Mouse (Mus musculus): ENCODE measurements at regions not wholly inside any gene's neighbourhood (a gene's known extent, or its start where the extent isn't known, plus 50 kb on each side); places are given as distances from the start of the nearest gene placed in this dataset.

DNA sequence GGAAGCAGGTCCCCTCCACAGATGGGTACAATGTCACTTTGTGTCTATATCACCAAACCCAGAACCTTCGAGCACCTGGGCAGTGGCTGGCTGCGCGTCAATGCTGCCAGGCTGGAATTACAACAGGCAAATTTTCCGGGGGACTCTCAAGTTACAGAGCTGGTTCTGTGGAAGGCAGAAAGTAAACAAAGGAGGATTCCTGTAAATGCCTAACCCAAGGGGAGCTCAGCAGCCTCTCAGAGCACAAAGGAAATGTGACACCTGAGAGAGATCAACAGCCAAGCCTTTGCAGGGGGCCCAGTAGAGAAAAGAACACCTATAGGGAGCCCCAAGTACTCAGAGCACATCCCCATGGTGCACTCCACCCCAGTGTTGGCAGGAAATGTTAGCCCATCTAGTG lies 70.7 kb downstream of the Setd4 start:
- ATAC-seq (replicated peaks; ENCODE audit: low FRiP score, low TSS enrichment, low read depth) (peak; percentile 19; the same call in 1 of the 2 replicates), DNase-seq (ENCODE audit: low spot score) (no peak)
- H3K4me2 ChIP-seq (ENCODE audit: low read length) = no peak overlapping the region
- no peaks in the 10 kb centered on the region for H3K9me3 ChIP-seq (ENCODE audit: control insufficient read depth, low read length)
- H3K27me3 ChIP-seq (replicated peaks; ENCODE audit: control insufficient read depth, insufficient read depth, low read length) = no peaks in the 10 kb centered on the region
- no peaks in the 10 kb centered on the region for H3K36me3 ChIP-seq (ENCODE audit: control insufficient read depth, insufficient read depth, low read length)
- H3K27ac ChIP-seq (ENCODE audit: low read depth) = no peak overlapping the region
- 8% methylated on average over 4 of the region's 4 CpGs for WGBS
- H3K9ac ChIP-seq (ENCODE audit: low read length) = no peak overlapping the region
- H3K4me1 ChIP-seq (replicated peaks; ENCODE audit: control insufficient read depth, insufficient read depth, low read length) = peaks cover 4% of the 10 kb centered on the region; the same call in 1 of the 2 replicates
- H3K4me3 ChIP-seq (ENCODE audit: low read depth, low read length) = no peak overlapping the region

DNA sequence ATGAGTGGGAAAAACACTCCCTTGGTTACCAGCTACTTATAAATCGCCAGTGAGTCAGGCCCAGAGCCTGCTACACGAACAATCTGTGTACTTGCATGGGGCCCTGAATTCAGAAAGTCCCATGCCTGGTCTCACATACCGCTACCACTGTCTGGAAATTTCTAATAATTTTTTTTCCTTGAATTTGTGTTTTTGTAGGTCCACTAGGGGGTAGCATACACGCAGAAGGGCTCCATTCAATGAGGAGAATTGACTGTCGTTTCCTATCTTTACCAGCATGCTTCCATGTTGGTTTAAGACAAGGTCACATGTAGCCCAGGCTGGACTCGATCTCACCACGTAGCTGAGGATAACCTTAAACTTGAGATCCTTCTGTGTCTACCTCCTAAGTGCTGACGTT lies 71.9 kb downstream of the Setd4 start:
- WGBS = 80% methylated on average over 8 of the region's 8 CpGs
- Histone ChIP-seq H3K4me1 (replicated peaks; ENCODE audit: control insufficient read depth, insufficient read depth, low read length) (peaks cover 4% of the 10 kb centered on the region; the same call in 1 of the 2 replicates), H3K9ac (ENCODE audit: low read length) (no peak overlapping the region), H3K4me3 (ENCODE audit: low read depth, low read length) (no peak overlapping the region), H3K36me3 (ENCODE audit: control insufficient read depth, insufficient read depth, low read length) (no peaks in the 10 kb centered on the region), H3K9me3 (ENCODE audit: control insufficient read depth, low read length) (no peaks in the 10 kb centered on the region), H3K4me2 (ENCODE audit: low read length) (no peak overlapping the region), H3K27me3 (replicated peaks; ENCODE audit: control insufficient read depth, insufficient read depth, low read length) (no peaks in the 10 kb centered on the region), H3K27ac (ENCODE audit: low read depth) (no peak overlapping the region)
- no peak for DNase-seq (ENCODE audit: low spot score)
- no peak for ATAC-seq (replicated peaks; ENCODE audit: low FRiP score, low TSS enrichment, low read depth)

DNA sequence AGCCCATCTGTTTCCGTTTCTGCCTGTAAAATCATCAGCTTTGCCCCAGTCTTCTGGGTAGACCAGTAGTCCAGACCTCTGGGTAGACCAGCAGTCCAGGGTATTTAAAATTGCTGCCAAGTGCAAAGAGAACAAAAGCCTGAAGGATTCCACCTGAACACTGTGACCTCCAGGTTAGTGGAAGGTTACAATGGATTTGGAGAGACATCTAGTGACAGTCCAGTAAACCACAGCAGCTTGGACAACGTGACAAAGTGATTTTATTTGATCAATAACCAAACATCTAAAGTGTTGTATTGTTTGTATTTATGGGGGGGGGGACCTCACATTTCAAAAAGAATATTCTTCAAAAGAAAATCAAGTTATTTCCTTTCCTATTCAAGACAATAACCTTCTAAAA lies 81.4 kb downstream of the Setd4 start:
- H3K4me3 ChIP-seq (ENCODE audit: low read depth, low read length) = no peak overlapping the region
- H3K4me1 ChIP-seq (replicated peaks; ENCODE audit: control insufficient read depth, insufficient read depth, low read length) = no peaks in the 10 kb centered on the region
- ATAC-seq (replicated peaks; ENCODE audit: low FRiP score, low TSS enrichment, low read depth) (no peak), DNase-seq (ENCODE audit: low spot score) (no peak)
- WGBS = 78% methylated on average over 2 of the region's 2 CpGs
- H3K4me2 ChIP-seq (ENCODE audit: low read length) = no peak overlapping the region
- no peaks in the 10 kb centered on the region for H3K36me3 ChIP-seq (ENCODE audit: control insufficient read depth, insufficient read depth, low read length)
- H3K9ac ChIP-seq (ENCODE audit: low read length) = no peak overlapping the region
- H3K27ac ChIP-seq (ENCODE audit: low read depth) = no peak overlapping the region
- no peaks in the 10 kb centered on the region for H3K9me3 ChIP-seq (ENCODE audit: control insufficient read depth, low read length)
- H3K27me3 ChIP-seq (replicated peaks; ENCODE audit: control insufficient read depth, insufficient read depth, low read length) = no peaks in the 10 kb centered on the region

DNA sequence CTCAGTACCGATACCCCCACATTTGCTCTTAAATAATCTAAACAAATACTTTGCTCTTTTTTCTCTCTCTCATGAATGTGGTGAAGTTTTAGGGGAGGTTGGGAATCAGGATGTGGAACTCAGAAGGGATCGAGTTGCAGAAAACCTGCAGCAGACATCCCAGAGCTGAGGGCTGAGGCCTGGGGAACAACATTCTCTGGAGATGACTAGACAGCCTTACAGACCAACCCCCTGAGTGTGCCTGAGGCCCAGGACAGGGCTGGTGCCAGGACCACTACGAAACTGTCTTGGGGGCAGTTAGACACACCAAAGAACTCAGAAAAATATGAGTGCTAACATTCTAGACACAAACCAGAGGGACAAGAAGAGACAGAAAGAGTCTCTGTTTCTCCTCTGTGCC lies 83.4 kb downstream of the Setd4 start:
- DNase-seq (ENCODE audit: low spot score) (no peak), ATAC-seq (replicated peaks; ENCODE audit: low FRiP score, low TSS enrichment, low read depth) (no peak)
- H3K9ac ChIP-seq (ENCODE audit: low read length) = no peak overlapping the region
- no peaks in the 10 kb centered on the region for H3K9me3 ChIP-seq (ENCODE audit: control insufficient read depth, low read length)
- H3K27ac ChIP-seq (ENCODE audit: low read depth) = no peak overlapping the region
- no peaks in the 10 kb centered on the region for H3K27me3 ChIP-seq (replicated peaks; ENCODE audit: control insufficient read depth, insufficient read depth, low read length)
- H3K36me3 ChIP-seq (ENCODE audit: control insufficient read depth, insufficient read depth, low read length) = no peaks in the 10 kb centered on the region
- H3K4me1 ChIP-seq (replicated peaks; ENCODE audit: control insufficient read depth, insufficient read depth, low read length) = peaks cover 6% of the 10 kb centered on the region; the same call in 1 of the 2 replicates
- 47% methylated on average over 3 of the region's 3 CpGs for WGBS
- no peak overlapping the region for H3K4me2 ChIP-seq (ENCODE audit: low read length)
- no peak overlapping the region for H3K4me3 ChIP-seq (ENCODE audit: low read depth, low read length)

DNA sequence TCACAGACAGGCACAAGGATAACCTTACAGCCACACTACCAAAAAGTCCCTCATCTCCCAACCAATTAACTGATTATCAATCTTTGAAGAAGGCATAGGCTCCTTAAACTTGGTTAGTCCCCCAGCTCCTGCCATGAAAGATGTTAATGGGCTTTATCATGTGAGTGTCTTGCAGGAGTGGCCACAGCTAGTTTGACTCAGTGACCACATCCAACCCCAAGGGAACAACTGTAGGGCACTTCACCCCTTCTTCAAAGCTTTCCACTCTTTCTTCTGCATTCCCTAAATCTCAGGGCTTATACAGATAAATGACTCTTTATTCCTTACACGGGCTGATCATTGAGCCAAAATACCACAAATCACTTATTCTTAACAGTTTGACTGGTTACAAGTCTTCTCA lies 85.2 kb downstream of the Setd4 start:
- DNase-seq (ENCODE audit: low spot score) = no peak

DNA sequence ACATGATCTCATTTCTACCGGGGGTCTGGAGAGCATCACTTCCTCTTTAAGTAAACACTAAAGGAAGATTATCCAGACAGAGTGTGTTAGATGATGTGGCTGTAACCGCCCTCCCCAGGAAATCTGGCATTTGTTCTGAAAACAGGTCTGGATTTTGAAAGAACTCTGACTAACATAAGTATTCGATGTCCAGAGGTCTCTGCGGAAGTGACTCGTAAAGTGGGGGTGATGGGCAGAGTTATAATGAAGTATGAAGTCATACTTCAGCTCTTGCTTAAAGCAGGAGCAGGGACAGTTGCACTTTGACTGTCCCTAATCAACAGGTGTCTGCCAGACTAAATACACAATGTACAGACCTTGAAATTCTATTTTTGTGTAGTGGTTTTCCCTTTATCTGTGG lies 87.1 kb downstream of the Setd4 start:
- H3K4me3 ChIP-seq (ENCODE audit: low read depth, low read length) = no peak overlapping the region
- H3K9ac ChIP-seq (ENCODE audit: low read length) = no peak overlapping the region
- DNase-seq (ENCODE audit: low spot score) (no peak), ATAC-seq (replicated peaks; ENCODE audit: low FRiP score, low TSS enrichment, low read depth) (peak; percentile 66)
- H3K4me1 ChIP-seq (replicated peaks; ENCODE audit: control insufficient read depth, insufficient read depth, low read length) = peaks cover 6% of the 10 kb centered on the region; the same call in 1 of the 2 replicates
- no peaks in the 10 kb centered on the region for H3K9me3 ChIP-seq (ENCODE audit: control insufficient read depth, low read length)
- 26% methylated on average over 5 of the region's 5 CpGs for WGBS
- H3K4me2 ChIP-seq (ENCODE audit: low read length) = no peak overlapping the region
- H3K36me3 ChIP-seq (ENCODE audit: control insufficient read depth, insufficient read depth, low read length) = no peaks in the 10 kb centered on the region
- H3K27ac ChIP-seq (ENCODE audit: low read depth) = no peak overlapping the region
- no peaks in the 10 kb centered on the region for H3K27me3 ChIP-seq (replicated peaks; ENCODE audit: control insufficient read depth, insufficient read depth, low read length)

More for the DNA sequence above, 85.2 kb downstream of the Setd4 start:
- no peak overlapping the region for H3K9ac ChIP-seq (ENCODE audit: low read length)
- H3K27ac ChIP-seq (ENCODE audit: low read depth) = no peak overlapping the region
- H3K4me2 ChIP-seq (ENCODE audit: low read length) = no peak overlapping the region
- no peak for ATAC-seq (replicated peaks; ENCODE audit: low FRiP score, low TSS enrichment, low read depth)
- peaks cover 6% of the 10 kb centered on the region; the same call in 1 of the 2 replicates for H3K4me1 ChIP-seq (replicated peaks; ENCODE audit: control insufficient read depth, insufficient read depth, low read length)
- no peaks in the 10 kb centered on the region for H3K36me3 ChIP-seq (ENCODE audit: control insufficient read depth, insufficient read depth, low read length)
- no peak overlapping the region for H3K4me3 ChIP-seq (ENCODE audit: low read depth, low read length)
- H3K27me3 ChIP-seq (replicated peaks; ENCODE audit: control insufficient read depth, insufficient read depth, low read length) = no peaks in the 10 kb centered on the region
- no peaks in the 10 kb centered on the region for H3K9me3 ChIP-seq (ENCODE audit: control insufficient read depth, low read length)
- 80% methylated on average over 1 of the region's 1 CpGs for WGBS

DNA sequence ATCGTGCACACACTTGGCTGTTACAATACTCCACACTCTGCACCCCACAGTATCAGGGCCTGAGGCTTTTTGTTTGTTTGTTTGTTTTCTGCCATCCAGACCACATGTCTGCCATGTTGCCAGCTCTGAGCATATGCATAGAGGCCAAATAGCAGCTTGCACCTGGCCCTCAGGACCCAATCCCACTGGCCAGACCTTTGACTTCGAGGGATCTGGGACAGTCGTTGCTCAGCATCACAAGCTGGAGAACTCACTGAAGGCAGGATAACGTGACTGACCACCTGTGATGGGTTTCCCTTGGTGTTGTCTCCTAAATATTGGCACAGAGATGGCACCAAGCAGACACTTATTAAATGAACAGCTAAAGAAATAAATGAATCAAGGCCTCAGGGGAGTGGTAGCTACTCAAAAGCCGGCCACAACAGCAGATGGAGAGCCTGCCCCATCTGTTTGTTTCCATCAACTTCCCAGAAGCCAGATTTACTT lies 88.4 kb downstream of the Setd4 start:
- WGBS = 75% methylated on average over 5 of the region's 5 CpGs
- no peak for ATAC-seq (replicated peaks; ENCODE audit: low FRiP score, low TSS enrichment, low read depth)
- Histone ChIP-seq H3K4me3 (ENCODE audit: low read depth, low read length) (no peak overlapping the region), H3K4me1 (replicated peaks; ENCODE audit: control insufficient read depth, insufficient read depth, low read length) (peaks cover 6% of the 10 kb centered on the region; the same call in 1 of the 2 replicates), H3K27me3 (replicated peaks; ENCODE audit: control insufficient read depth, insufficient read depth, low read length) (no peaks in the 10 kb centered on the region), H3K4me2 (ENCODE audit: low read length) (no peak overlapping the region), H3K9ac (ENCODE audit: low read length) (no peak overlapping the region), H3K9me3 (ENCODE audit: control insufficient read depth, low read length) (no peaks in the 10 kb centered on the region), H3K36me3 (ENCODE audit: control insufficient read depth, insufficient read depth, low read length) (no peaks in the 10 kb centered on the region), H3K27ac (ENCODE audit: low read depth) (no peak overlapping the region)
- no peak for DNase-seq (ENCODE audit: low spot score)

DNA sequence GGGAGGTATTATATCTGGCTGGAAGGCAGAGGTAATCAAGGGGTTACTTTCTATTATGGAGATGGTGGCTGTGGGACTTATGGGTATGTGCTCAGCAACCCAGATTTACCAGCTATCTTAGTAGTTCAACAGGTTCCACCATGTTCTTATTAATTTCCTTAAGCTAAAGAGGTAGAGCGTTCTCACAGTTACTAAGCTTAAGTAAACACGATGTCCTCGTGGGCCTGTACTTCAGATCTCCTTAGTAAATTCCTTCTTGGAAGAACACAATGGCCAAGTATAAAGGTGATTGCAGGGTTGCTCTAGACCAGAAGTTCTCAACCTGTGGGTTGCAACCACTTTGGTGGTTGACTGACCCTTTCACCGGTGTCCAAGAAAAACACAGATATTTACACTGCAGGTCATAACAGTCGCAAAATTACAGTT lies 90.2 kb downstream of the Setd4 start:
- no peak overlapping the region for H3K4me3 ChIP-seq (ENCODE audit: low read depth, low read length)
- DNase-seq (ENCODE audit: low spot score) (no peak), ATAC-seq (replicated peaks; ENCODE audit: low FRiP score, low TSS enrichment, low read depth) (no peak)
- H3K27me3 ChIP-seq (replicated peaks; ENCODE audit: control insufficient read depth, insufficient read depth, low read length) = no peaks in the 10 kb centered on the region
- H3K36me3 ChIP-seq (ENCODE audit: control insufficient read depth, insufficient read depth, low read length) = no peaks in the 10 kb centered on the region
- H3K4me1 ChIP-seq (replicated peaks; ENCODE audit: control insufficient read depth, insufficient read depth, low read length) = peaks cover 6% of the 10 kb centered on the region; the same call in 1 of the 2 replicates
- no peak overlapping the region for H3K27ac ChIP-seq (ENCODE audit: low read depth)
- WGBS = 83% methylated on average over 5 of the region's 5 CpGs
- no peak overlapping the region for H3K4me2 ChIP-seq (ENCODE audit: low read length)
- H3K9ac ChIP-seq (ENCODE audit: low read length) = no peak overlapping the region
- H3K9me3 ChIP-seq (ENCODE audit: control insufficient read depth, low read length) = no peaks in the 10 kb centered on the region

DNA sequence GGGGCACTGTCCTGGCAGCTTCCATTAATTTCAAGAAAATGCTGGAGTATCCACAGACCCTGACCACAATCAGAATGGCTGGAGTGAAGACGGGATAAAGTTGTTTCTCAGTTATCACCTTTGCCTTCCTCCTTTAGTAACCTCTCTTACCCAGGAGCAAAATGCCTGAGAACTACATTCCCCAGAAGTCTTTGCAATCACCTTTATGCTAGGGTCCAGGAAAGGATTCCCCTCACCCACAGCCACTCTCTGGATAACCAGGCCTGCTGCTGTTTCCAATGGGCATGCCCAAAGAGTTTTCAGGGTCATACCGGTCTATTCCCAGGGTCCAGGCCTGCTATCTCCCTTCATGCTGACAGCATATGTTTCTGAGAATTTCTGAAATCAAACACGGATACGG lies 91.9 kb downstream of the Setd4 start:
- ATAC-seq (replicated peaks; ENCODE audit: low FRiP score, low TSS enrichment, low read depth) (no peak), DNase-seq (ENCODE audit: low spot score) (no peak)
- H3K4me3 ChIP-seq (ENCODE audit: low read depth, low read length) = no peak overlapping the region
- 78% methylated on average over 4 of the region's 4 CpGs for WGBS
- no peak overlapping the region for H3K4me2 ChIP-seq (ENCODE audit: low read length)
- H3K27me3 ChIP-seq (replicated peaks; ENCODE audit: control insufficient read depth, insufficient read depth, low read length) = no peaks in the 10 kb centered on the region
- H3K4me1 ChIP-seq (replicated peaks; ENCODE audit: control insufficient read depth, insufficient read depth, low read length) = peaks cover 6% of the 10 kb centered on the region; the same call in 1 of the 2 replicates
- H3K9ac ChIP-seq (ENCODE audit: low read length) = no peak overlapping the region
- H3K36me3 ChIP-seq (ENCODE audit: control insufficient read depth, insufficient read depth, low read length) = no peaks in the 10 kb centered on the region
- no peak overlapping the region for H3K27ac ChIP-seq (ENCODE audit: low read depth)
- no peaks in the 10 kb centered on the region for H3K9me3 ChIP-seq (ENCODE audit: control insufficient read depth, low read length)

Measured in intestine, embryonic 14.5 days (tissue).